Mouse (Mus musculus) forebrain, embryonic 16.5 days (tissue): ENCODE results near the gene Bcr. TPM values are rescaled to one million over a fixed set of nuclear protein-coding genes. Genes with fewer than 3 reads are reported as not detected.

Source experiments
- ATAC-seq: fragments of 200-750 bp; cut with Nextera tagmentation; 2 replicates; pipeline ENCODE4 v1.8.0; 2017; ENCODE audit warnings: mild to moderate bottlenecking, moderate library complexity
- H3K27ac ChIP-seq: fragments of 300-500 bp; sonication (generic); 2 replicates; pipeline ENCODE4 v1.5.1; 2014; ENCODE audit warnings: low read length, control low read depth
- H3K27me3 ChIP-seq: fragments of 300-500 bp; sonication (generic); replicated peaks from 2 replicates; pipeline ENCODE4 v1.6.1; 2014; ENCODE audit warnings: low read length; ENCODE audit not compliant: control insufficient read depth, insufficient read depth
- H3K36me3 ChIP-seq: fragments of 300-500 bp; sonication (generic); 2 replicates; pipeline ENCODE4 v1.6.1; 2014; ENCODE audit not compliant: control insufficient read depth, insufficient read depth
- H3K4me1 ChIP-seq: fragments of 300-500 bp; sonication (generic); replicated peaks from 2 replicates; pipeline ENCODE4 v1.6.1; 2014; ENCODE audit warnings: low read length; ENCODE audit not compliant: control insufficient read depth, insufficient read depth
- H3K4me2 ChIP-seq: fragments of 300-500 bp; sonication (generic); 2 replicates; pipeline ENCODE4 v1.6.1; 2014; ENCODE audit warnings: mild to moderate bottlenecking, low read length, control low read depth
- H3K4me3 ChIP-seq: fragments of 300-500 bp; sonication (generic); replicated peaks from 2 replicates; pipeline ENCODE4 v1.5.1; 2014; ENCODE audit warnings: mild to moderate bottlenecking, low read length, control low read depth
- H3K9ac ChIP-seq: fragments of 300-500 bp; sonication (generic); replicated peaks from 2 replicates; pipeline ENCODE4 v1.6.1; 2014; ENCODE audit warnings: low read depth, low read length, control low read depth
- H3K9me3 ChIP-seq: fragments of 300-500 bp; sonication (generic); 2 replicates; pipeline ENCODE4 v1.6.1; 2016; ENCODE audit warnings: low read length; ENCODE audit not compliant: control insufficient read depth
- WGBS: fragments of 180-500 bp; shearing (Covaris S2); extraction: QIAGEN DNeasy Blood & Tissue Kit; methylation state at CpG from one replicate; pipeline ENCODE4 v1.1.7; 2014; 5-methylcytosine and 5-hydroxymethylcytosine counted together
- polyA plus RNA-seq: library from polyadenylated mRNA; unstranded; fragments of >200 nt; fragmentation: Nextera tagmentation; extraction: Ambion mirVana; gene quantifications from 2 replicates; pipeline ENCODE4 v1.2.1, GENCODE M21; 2015

Gene Bcr
- 14.8 and 17.6 TPM in 2 replicates for polyA plus RNA-seq

- Histone ChIP-seq H3K9ac (peak within 1 kb of the TSS; percentile 75), H3K9me3 (no peaks in the 10 kb centered on the region), H3K4me2 (peak within 1 kb of the TSS; percentile 97), H3K4me1 (peaks cover 57% of the 10 kb centered on the region), H3K27me3 (no peaks in the 10 kb centered on the region), H3K4me3 (peak within 1 kb of the TSS; percentile 93), H3K27ac (peak within 1 kb of the TSS; percentile 85), H3K36me3 (no peaks in the 10 kb centered on the region)
- WGBS: under 1% methylated on average over 47 of the region's 73 CpGs
- peak; percentile 90 for ATAC-seq
These were observed at the start of gene Bcr for GRCm38 (mm10) chr10:75060217-75060842. Gene Bcr (plus strand): TSS chr10:75060592.

GRCm38 (mm10) chr10:75010704-75011103 is 49.7 kb upstream of the Bcr start:
- no peak overlapping the region for H3K4me2 ChIP-seq
- H3K27ac ChIP-seq: no peak overlapping the region
- no peak overlapping the region for H3K4me3 ChIP-seq
- H3K9ac ChIP-seq: no peak overlapping the region
- H3K4me1 ChIP-seq: peaks cover 13% of the 10 kb centered on the region
- no peaks in the 10 kb centered on the region for H3K27me3 ChIP-seq
- 78% methylated on average over 15 of the region's 15 CpGs for WGBS
- no peaks in the 10 kb centered on the region for H3K9me3 ChIP-seq
- no peak for ATAC-seq
- H3K36me3 ChIP-seq: no peaks in the 10 kb centered on the region

GRCm38 (mm10) chr10:75015465-75015864 is 44.9 kb upstream of the Bcr start:
- H3K27ac ChIP-seq: no peak overlapping the region
- H3K36me3 ChIP-seq: no peaks in the 10 kb centered on the region
- no peak overlapping the region for H3K4me2 ChIP-seq
- H3K4me1 ChIP-seq: peaks cover 3% of the 10 kb centered on the region
- no peaks in the 10 kb centered on the region for H3K27me3 ChIP-seq
- no peaks in the 10 kb centered on the region for H3K9me3 ChIP-seq
- H3K9ac ChIP-seq: no peak overlapping the region
- no peak for ATAC-seq
- 78% methylated on average over 14 of the region's 14 CpGs for WGBS
- H3K4me3 ChIP-seq: no peak overlapping the region

- no peak for ATAC-seq
These were observed 43.9 kb upstream of the Bcr start for GRCm38 (mm10) chr10:75016481-75016880.

DNA sequence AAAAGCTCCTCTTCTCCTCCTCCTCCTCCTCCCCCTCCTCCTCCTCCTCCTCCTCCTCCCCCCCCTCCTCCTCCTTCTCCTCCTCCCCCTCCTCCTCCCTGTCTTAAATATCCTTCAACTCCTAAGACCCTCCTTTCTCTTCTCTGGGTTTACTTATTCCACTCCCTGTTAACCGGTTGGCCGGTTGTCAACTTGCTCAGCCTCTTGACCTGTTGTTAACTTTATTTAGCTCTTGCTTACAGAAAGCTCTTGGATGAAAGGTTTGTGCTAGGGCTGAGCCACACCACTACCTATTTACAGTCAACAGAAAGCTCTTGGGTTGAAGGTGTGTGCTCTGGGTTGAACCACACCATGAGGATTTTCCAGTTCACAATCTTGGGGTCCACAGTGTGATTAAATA is 40.1 kb upstream of the Bcr start:
- Histone ChIP-seq H3K4me2 (no peak overlapping the region), H3K27me3 (no peaks in the 10 kb centered on the region), H3K4me1 (no peaks in the 10 kb centered on the region), H3K9me3 (no peaks in the 10 kb centered on the region), H3K27ac (no peak overlapping the region), H3K36me3 (no peaks in the 10 kb centered on the region), H3K4me3 (no peak overlapping the region), H3K9ac (no peak overlapping the region)
- 79% methylated on average over 2 of the region's 2 CpGs for WGBS
- ATAC-seq: no peak

More at GRCm38 (mm10) chr10:75016481-75016880, 43.9 kb upstream of the Bcr start:
- no peak overlapping the region for H3K4me2 ChIP-seq
- H3K4me3 ChIP-seq: no peak overlapping the region
- 71% methylated on average over 4 of the region's 4 CpGs for WGBS
- no peak overlapping the region for H3K9ac ChIP-seq
- no peak overlapping the region for H3K27ac ChIP-seq
- H3K9me3 ChIP-seq: no peaks in the 10 kb centered on the region
- no peaks in the 10 kb centered on the region for H3K4me1 ChIP-seq
- H3K27me3 ChIP-seq: no peaks in the 10 kb centered on the region
- H3K36me3 ChIP-seq: no peaks in the 10 kb centered on the region

DNA sequence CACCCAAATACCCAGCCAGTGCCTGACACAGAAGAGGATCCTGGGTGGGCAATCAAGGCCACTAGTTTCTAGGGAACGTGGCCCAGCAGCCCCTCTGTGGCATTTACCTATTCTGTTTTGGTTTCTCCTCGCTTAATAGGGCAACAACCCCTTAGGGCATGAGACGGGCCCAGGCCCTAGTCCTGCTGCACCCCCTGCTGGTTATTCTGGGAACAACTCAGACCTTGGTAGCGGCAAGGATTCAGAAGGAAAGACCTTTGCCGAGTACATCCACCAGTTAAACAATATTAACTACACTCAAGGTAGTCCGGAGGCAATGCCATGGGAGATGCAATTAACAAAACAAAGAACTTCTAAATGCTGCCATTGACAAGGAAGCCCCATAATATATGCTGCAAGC is 39.3 kb upstream of the Bcr start:
- no peaks in the 10 kb centered on the region for H3K36me3 ChIP-seq
- H3K9me3 ChIP-seq: no peaks in the 10 kb centered on the region
- no peaks in the 10 kb centered on the region for H3K27me3 ChIP-seq
- no peak overlapping the region for H3K4me2 ChIP-seq
- H3K4me1 ChIP-seq: no peaks in the 10 kb centered on the region
- no peak overlapping the region for H3K4me3 ChIP-seq
- H3K9ac ChIP-seq: no peak overlapping the region
- no peak overlapping the region for H3K27ac ChIP-seq
- WGBS: 12% methylated on average over 6 of the region's 6 CpGs
- peak; percentile 57; the same call in 1 of the 2 replicates for ATAC-seq

GRCm38 (mm10) chr10:75026491-75026890 is 33.9 kb upstream of the Bcr start:
- Histone ChIP-seq H3K36me3 (no peaks in the 10 kb centered on the region), H3K4me2 (no peak overlapping the region), H3K4me1 (no peaks in the 10 kb centered on the region), H3K27me3 (no peaks in the 10 kb centered on the region), H3K27ac (no peak overlapping the region), H3K9me3 (no peaks in the 10 kb centered on the region), H3K9ac (no peak overlapping the region), H3K4me3 (no peak overlapping the region)
- ATAC-seq: 0 out of 2 replicates have a peak, but pooled peaks have one; percentile 26
- WGBS: 45% methylated on average over 8 of the region's 8 CpGs

GRCm38 (mm10) chr10:75028743-75029142 is 31.6 kb upstream of the Bcr start:
- WGBS: 94% methylated on average over 8 of the region's 8 CpGs
- Histone ChIP-seq H3K4me3 (no peak overlapping the region), H3K36me3 (no peaks in the 10 kb centered on the region), H3K9me3 (no peaks in the 10 kb centered on the region), H3K27ac (no peak overlapping the region), H3K27me3 (no peaks in the 10 kb centered on the region), H3K4me2 (no peak overlapping the region), H3K4me1 (peaks cover 12% of the 10 kb centered on the region), H3K9ac (no peak overlapping the region)
- no peak for ATAC-seq

DNA sequence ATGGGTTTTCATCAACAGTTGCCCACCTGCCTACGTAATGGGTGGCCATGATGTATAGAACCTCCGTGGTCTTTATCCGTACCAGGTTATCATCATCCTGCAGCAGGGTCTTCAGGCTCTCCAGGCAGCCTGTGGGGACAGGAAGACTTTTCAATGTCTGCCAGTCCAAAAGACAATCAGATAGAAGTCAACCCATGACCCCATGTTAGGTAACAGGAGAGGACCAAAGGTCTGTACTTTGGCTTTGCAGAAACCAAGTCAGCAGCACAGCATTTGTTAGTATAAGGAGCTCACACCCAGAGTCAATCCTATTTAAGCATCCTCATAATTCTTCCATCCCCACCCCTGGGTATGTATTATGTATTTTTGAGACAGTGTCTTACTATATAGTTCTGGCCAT is 30.7 kb upstream of the Bcr start:
- Histone ChIP-seq H3K4me2 (no peak overlapping the region), H3K4me1 (peaks cover 12% of the 10 kb centered on the region), H3K9me3 (no peaks in the 10 kb centered on the region), H3K9ac (no peak overlapping the region), H3K27ac (no peak overlapping the region), H3K4me3 (no peak overlapping the region), H3K36me3 (no peaks in the 10 kb centered on the region), H3K27me3 (no peaks in the 10 kb centered on the region)
- WGBS: 91% methylated on average over 3 of the region's 3 CpGs
- ATAC-seq: no peak

DNA sequence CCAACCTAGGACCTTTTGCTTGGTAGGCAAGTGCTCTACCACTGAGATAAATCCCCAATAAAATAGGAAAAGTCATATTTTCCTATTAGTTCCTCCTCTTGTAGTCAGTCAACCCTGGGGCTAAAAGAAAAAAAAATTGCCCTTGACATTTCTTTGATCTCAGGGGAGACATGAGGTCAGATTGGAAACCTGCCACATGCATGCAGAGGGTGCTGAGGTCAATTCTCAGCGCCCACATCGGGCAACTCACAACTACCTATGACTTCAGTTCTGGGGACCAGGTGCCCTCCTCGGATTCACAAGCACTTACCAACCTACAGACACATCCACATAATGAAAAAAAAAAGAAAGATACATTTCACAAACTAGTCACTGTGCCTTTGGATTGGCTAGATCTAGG is 30.2 kb upstream of the Bcr start:
- H3K4me2 ChIP-seq: no peak overlapping the region
- ATAC-seq: no peak
- H3K9ac ChIP-seq: no peak overlapping the region
- H3K36me3 ChIP-seq: no peaks in the 10 kb centered on the region
- no peak overlapping the region for H3K27ac ChIP-seq
- H3K4me3 ChIP-seq: no peak overlapping the region
- no peaks in the 10 kb centered on the region for H3K27me3 ChIP-seq
- H3K9me3 ChIP-seq: no peaks in the 10 kb centered on the region
- peaks cover 12% of the 10 kb centered on the region for H3K4me1 ChIP-seq
- 88% methylated on average over 3 of the region's 3 CpGs for WGBS
